Mouse (Mus musculus) embryonic facial prominence, embryonic 14.5 days (tissue): ENCODE measurements around the gene Slc22a20. TPM values are rescaled to one million over a fixed set of nuclear protein-coding genes. Genes with fewer than 3 reads are reported as not detected.

Source experiments
- ATAC-seq: fragments of 200-750 bp; cut with Nextera tagmentation; 2 replicates; pipeline ENCODE4 v1.8.0; 2017; ENCODE audit warnings: low read depth, moderate number of reproducible peaks, moderate TSS enrichment
- DNase-seq: peaks from one replicate; pipeline ENCODE4 v3.0.0-alpha.2; 2015; ENCODE audit warnings: low spot score
- H3K27ac ChIP-seq: fragments of 300-500 bp; sonication (generic); replicated peaks from 2 replicates; pipeline ENCODE4 v1.5.1; 2014; ENCODE audit warnings: low read depth, mild to moderate bottlenecking, low read length, moderate library complexity
- H3K27me3 ChIP-seq: fragments of 300-500 bp; sonication (generic); replicated peaks from 2 replicates; pipeline ENCODE4 v1.6.1; 2014; ENCODE audit warnings: low read length; ENCODE audit not compliant: control insufficient read depth, insufficient read depth
- H3K36me3 ChIP-seq: fragments of 300-500 bp; sonication (generic); 2 replicates; pipeline ENCODE4 v1.6.1; 2014; ENCODE audit warnings: low read length, mixed read lengths; ENCODE audit not compliant: control insufficient read depth, insufficient read depth
- H3K4me1 ChIP-seq: fragments of 300-500 bp; sonication (generic); 2 replicates; pipeline ENCODE4 v1.6.1; 2014; ENCODE audit warnings: antibody characterized with exemption, low read length; ENCODE audit not compliant: control insufficient read depth, insufficient read depth
- H3K4me2 ChIP-seq: fragments of 300-500 bp; sonication (generic); 2 replicates; pipeline ENCODE4 v1.6.1; 2014; ENCODE audit warnings: low read depth, mild to moderate bottlenecking, low read length, moderate library complexity, mixed read lengths
- H3K4me3 ChIP-seq: fragments of 300-500 bp; sonication (generic); 2 replicates; pipeline ENCODE4 v1.5.1; 2014; ENCODE audit warnings: low read depth, mild to moderate bottlenecking, low read length
- H3K9ac ChIP-seq: fragments of 300-500 bp; sonication (generic); 2 replicates; pipeline ENCODE4 v1.6.1; 2014; ENCODE audit warnings: low read depth, mild to moderate bottlenecking, low read length, moderate library complexity, mixed read lengths
- H3K9me3 ChIP-seq: fragments of 300-500 bp; sonication (generic); 2 replicates; pipeline ENCODE4 v1.6.1; 2016; ENCODE audit warnings: low read length; ENCODE audit not compliant: control insufficient read depth
- WGBS: fragments of 180-500 bp; shearing (Covaris S2); extraction: QIAGEN DNeasy Blood & Tissue Kit; methylation state at CpG from one replicate; pipeline ENCODE4 v1.1.7; 2014; 5-methylcytosine and 5-hydroxymethylcytosine counted together
- polyA plus RNA-seq: library from polyadenylated mRNA; unstranded; fragments of >200 nt; fragmentation: Nextera tagmentation; extraction: Ambion mirVana; gene quantifications from 2 replicates; pipeline ENCODE4 v1.2.1, GENCODE M21; 2014

The Slc22a20 gene
- polyA plus RNA-seq, 1 experiment from 2014 or later, result not detected

- WGBS, result 49% methylated on average over 7 of the region's 7 CpGs
- no peak overlapping the region for H3K9ac ChIP-seq
- H3K4me1 ChIP-seq, result 0 out of 2 replicates have a peak, but pooled peaks cover 3% of the 10 kb centered on the region
- H3K9me3 ChIP-seq, result no peaks in the 10 kb centered on the region
- peak overlapping the region; percentile 88; the same call in 1 of the 2 replicates for H3K4me2 ChIP-seq
- peak; percentile 45 for DNase-seq
- H3K36me3 ChIP-seq, result no peaks in the 10 kb centered on the region
- no peaks in the 10 kb centered on the region for H3K27me3 ChIP-seq
- H3K4me3 ChIP-seq, result no peak overlapping the region
- H3K27ac ChIP-seq, result no peak overlapping the region
- ATAC-seq, result no peak
Observed at GRCm38 (mm10) chr19:6016532-6016931, 30.6 kb upstream of the Slc22a20 start.

GRCm38 (mm10) chr19:6015511-6016315, 29.8 kb upstream of the Slc22a20 start, which contains the start of gene Capn1:
TSS of gene Capn1 (minus strand) at chr19:6015897.
- H3K4me2 ChIP-seq, result peak within 1 kb of the TSS; percentile 88
- no peaks in the 10 kb centered on the region for H3K9me3 ChIP-seq
- WGBS, result 5% methylated on average over 31 of the region's 40 CpGs
- H3K4me1 ChIP-seq, result 0 out of 2 replicates have a peak, but pooled peaks cover 3% of the 10 kb centered on the region
- peak within 1 kb of the TSS; percentile 60 for H3K4me3 ChIP-seq
- ATAC-seq, result peak; percentile 88
- peak; percentile 86 for DNase-seq
- peak within 1 kb of the TSS; percentile 80 for H3K9ac ChIP-seq
- peak within 1 kb of the TSS; percentile 72 for H3K27ac ChIP-seq
- H3K27me3 ChIP-seq, result no peaks in the 10 kb centered on the region
- H3K36me3 ChIP-seq, result no peaks in the 10 kb centered on the region

- peak overlapping the region; percentile 88 for H3K4me2 ChIP-seq
- no peaks in the 10 kb centered on the region for H3K27me3 ChIP-seq
- DNase-seq (peak; percentile 51), ATAC-seq (peak; percentile 66)
- WGBS, result 0% methylated on average over 9 of the region's 18 CpGs
- no peaks in the 10 kb centered on the region for H3K9me3 ChIP-seq
- H3K4me3 ChIP-seq, result peak overlapping the region; percentile 60
- peak overlapping the region; percentile 72 for H3K27ac ChIP-seq
- no peaks in the 10 kb centered on the region for H3K36me3 ChIP-seq
- H3K9ac ChIP-seq, result peak overlapping the region; percentile 80
- H3K4me1 ChIP-seq, result 0 out of 2 replicates have a peak, but pooled peaks cover 3% of the 10 kb centered on the region
Observed at GRCm38 (mm10) chr19:6014991-6015510, 29.1 kb upstream of the Slc22a20 start.

- ATAC-seq, result no peak
- H3K9me3 ChIP-seq, result no peaks in the 10 kb centered on the region
- no peaks in the 10 kb centered on the region for H3K36me3 ChIP-seq
- H3K9ac ChIP-seq, result peak overlapping the region; percentile 8; the same call in 1 of the 2 replicates
- H3K27me3 ChIP-seq, result no peaks in the 10 kb centered on the region
- WGBS, result 84% methylated on average over 10 of the region's 10 CpGs
- DNase-seq, result peak; percentile 25
- 0 out of 2 replicates have a peak, but pooled peaks cover 3% of the 10 kb centered on the region for H3K4me1 ChIP-seq
- H3K27ac ChIP-seq, result no peak overlapping the region
- H3K4me3 ChIP-seq, result no peak overlapping the region
- H3K4me2 ChIP-seq, result 0 out of 2 replicates have a peak overlapping the region, but pooled peaks have one; percentile 88
Observed at GRCm38 (mm10) chr19:6013691-6014090, 27.7 kb upstream of the Slc22a20 start.

- Histone ChIP-seq H3K4me2 (no peak overlapping the region), H3K27me3 (no peaks in the 10 kb centered on the region), H3K27ac (no peak overlapping the region), H3K9me3 (no peaks in the 10 kb centered on the region), H3K9ac (no peak overlapping the region), H3K4me3 (no peak overlapping the region), H3K4me1 (no peaks in the 10 kb centered on the region), H3K36me3 (peaks cover 11% of the 10 kb centered on the region; the same call in 1 of the 2 replicates)
- DNase-seq (no peak), ATAC-seq (no peak)
- WGBS, result 68% methylated on average over 8 of the region's 8 CpGs
Observed at GRCm38 (mm10) chr19:6009137-6009536, 23.2 kb upstream of the Slc22a20 start.

- no peaks in the 10 kb centered on the region for H3K4me1 ChIP-seq
- no peak for DNase-seq
- H3K36me3 ChIP-seq, result peaks cover 11% of the 10 kb centered on the region; the same call in 1 of the 2 replicates
- 81% methylated on average over 13 of the region's 13 CpGs for WGBS
- no peak for ATAC-seq
- no peaks in the 10 kb centered on the region for H3K27me3 ChIP-seq
- H3K27ac ChIP-seq, result no peak overlapping the region
- no peaks in the 10 kb centered on the region for H3K9me3 ChIP-seq
- H3K4me3 ChIP-seq, result no peak overlapping the region
- H3K4me2 ChIP-seq, result no peak overlapping the region
- no peak overlapping the region for H3K9ac ChIP-seq
Observed at GRCm38 (mm10) chr19:6007013-6007412, 21.1 kb upstream of the Slc22a20 start.

- H3K4me1 ChIP-seq, result no peaks in the 10 kb centered on the region
- ATAC-seq, result no peak
- peaks cover 11% of the 10 kb centered on the region; the same call in 1 of the 2 replicates for H3K36me3 ChIP-seq
- no peaks in the 10 kb centered on the region for H3K9me3 ChIP-seq
- no peak overlapping the region for H3K9ac ChIP-seq
- H3K4me2 ChIP-seq, result no peak overlapping the region
- no peaks in the 10 kb centered on the region for H3K27me3 ChIP-seq
- DNase-seq, result peak; percentile 51
- no peak overlapping the region for H3K27ac ChIP-seq
- no peak overlapping the region for H3K4me3 ChIP-seq
- WGBS, result 64% methylated on average over 11 of the region's 11 CpGs
Observed at GRCm38 (mm10) chr19:6005541-6005940, 19.6 kb upstream of the Slc22a20 start.

GRCm38 (mm10) chr19:5999969-6000368, 14.0 kb upstream of the Slc22a20 start:
- H3K27ac ChIP-seq, result no peak overlapping the region
- ATAC-seq, result no peak
- H3K9me3 ChIP-seq, result no peaks in the 10 kb centered on the region
- H3K4me1 ChIP-seq, result no peaks in the 10 kb centered on the region
- H3K4me2 ChIP-seq, result no peak overlapping the region
- no peaks in the 10 kb centered on the region for H3K36me3 ChIP-seq
- no peak overlapping the region for H3K9ac ChIP-seq
- H3K4me3 ChIP-seq, result no peak overlapping the region
- WGBS, result 79% methylated on average over 5 of the region's 5 CpGs
- H3K27me3 ChIP-seq, result no peaks in the 10 kb centered on the region
- DNase-seq, result no peak
